Mouse (Mus musculus): ENCODE results near the gene Lmx1b. TPM values are rescaled to one million over a fixed set of nuclear protein-coding genes. Genes with fewer than 3 reads are reported as not detected.

The Lmx1b gene
- 6.7 and 8.7 TPM in 2 replicates for polyA plus RNA-seq (2014; fragmentation: Nextera tagmentation; extraction: Ambion mirVana)

GRCm38 (mm10) chr2:33640171-33640721 is at the start of gene Lmx1b:
Gene Lmx1b, minus strand, starts transcription at chr2:33640511.
- H3K36me3 ChIP-seq (replicated peaks; ENCODE audit: control insufficient read depth, insufficient read depth), result no peaks in the 10 kb centered on the region
- H3K9me3 ChIP-seq (ENCODE audit: control insufficient read depth, low read length), result no peaks in the 10 kb centered on the region
- ATAC-seq (ENCODE audit: low FRiP score) (no peak), DNase-seq (ENCODE audit: low spot score) (no peak)
- 2% methylated on average over 51 of the region's 53 CpGs for WGBS
- H3K27me3 ChIP-seq (ENCODE audit: control insufficient read depth, insufficient read depth, low read length), result peaks cover 79% of the 10 kb centered on the region
- H3K4me1 ChIP-seq (replicated peaks; ENCODE audit: control insufficient read depth, insufficient read depth, low read length), result no peaks in the 10 kb centered on the region
- peak within 1 kb of the TSS; percentile 66 for H3K9ac ChIP-seq
- peak within 1 kb of the TSS; percentile 30 for H3K4me3 ChIP-seq (replicated peaks; ENCODE audit: low read length)
- H3K27ac ChIP-seq, result peak within 1 kb of the TSS; percentile 84
- H3K4me2 ChIP-seq (replicated peaks), result peak within 1 kb of the TSS; percentile 52

DNA sequence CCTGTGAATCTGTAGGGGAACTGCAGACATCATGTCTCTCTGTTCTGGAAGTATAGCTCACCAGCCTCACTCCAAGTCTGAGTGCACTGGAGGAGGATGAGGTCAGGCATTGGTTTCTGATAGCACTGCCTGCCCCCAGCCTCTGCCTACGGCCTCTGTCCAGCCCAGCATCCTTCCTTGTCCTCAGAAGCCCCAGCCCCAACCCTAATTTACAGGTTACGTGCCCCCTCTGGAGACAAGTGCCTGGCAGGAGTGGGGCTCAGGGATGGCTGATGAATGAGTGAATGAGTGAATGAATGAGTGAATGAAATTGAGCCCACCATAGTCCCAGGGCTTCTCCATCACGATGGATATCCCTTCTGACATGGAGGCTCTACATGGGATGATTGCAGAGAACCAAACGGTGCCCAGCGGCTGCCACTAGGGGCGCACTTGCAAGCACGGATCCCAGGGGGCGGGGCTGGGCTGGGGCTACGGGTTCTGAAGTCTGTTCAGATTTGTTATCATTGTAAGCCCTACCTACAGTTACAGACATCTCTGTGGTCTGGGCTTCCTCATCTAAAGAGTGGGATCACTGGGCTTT is 49.7 kb upstream of the Lmx1b start:
- ATAC-seq (ENCODE audit: low FRiP score), result no peak
- no peaks in the 10 kb centered on the region for H3K27me3 ChIP-seq (ENCODE audit: control insufficient read depth, insufficient read depth, low read length)
- H3K36me3 ChIP-seq (replicated peaks; ENCODE audit: control insufficient read depth, insufficient read depth), result no peaks in the 10 kb centered on the region
- DNase-seq (ENCODE audit: low spot score), result peak; percentile 61
- peaks cover 4% of the 10 kb centered on the region; the same call in 1 of the 2 replicates for H3K4me1 ChIP-seq (replicated peaks; ENCODE audit: control insufficient read depth, insufficient read depth, low read length)
- H3K4me2 ChIP-seq (replicated peaks), result no peak overlapping the region
- no peak overlapping the region for H3K9ac ChIP-seq
- 31% methylated on average over 9 of the region's 9 CpGs for WGBS
- no peak overlapping the region for H3K4me3 ChIP-seq (replicated peaks; ENCODE audit: low read length)
- no peaks in the 10 kb centered on the region for H3K9me3 ChIP-seq (ENCODE audit: control insufficient read depth, low read length)
- H3K27ac ChIP-seq, result peak overlapping the region; percentile 39; the same call in 1 of the 2 replicates

GRCm38 (mm10) chr2:33689155-33689879 is 49.0 kb upstream of the Lmx1b start:
- Histone ChIP-seq H3K9me3 (ENCODE audit: control insufficient read depth, low read length) (no peaks in the 10 kb centered on the region), H3K4me1 (replicated peaks; ENCODE audit: control insufficient read depth, insufficient read depth, low read length) (peaks cover 4% of the 10 kb centered on the region; the same call in 1 of the 2 replicates), H3K4me3 (replicated peaks; ENCODE audit: low read length) (no peak overlapping the region), H3K27me3 (ENCODE audit: control insufficient read depth, insufficient read depth, low read length) (no peaks in the 10 kb centered on the region), H3K4me2 (replicated peaks) (no peak overlapping the region), H3K27ac (peak overlapping the region; percentile 39; the same call in 1 of the 2 replicates), H3K36me3 (replicated peaks; ENCODE audit: control insufficient read depth, insufficient read depth) (no peaks in the 10 kb centered on the region), H3K9ac (no peak overlapping the region)
- no peak for DNase-seq (ENCODE audit: low spot score)
- ATAC-seq (ENCODE audit: low FRiP score), result no peak
- 29% methylated on average over 23 of the region's 23 CpGs for WGBS

DNA sequence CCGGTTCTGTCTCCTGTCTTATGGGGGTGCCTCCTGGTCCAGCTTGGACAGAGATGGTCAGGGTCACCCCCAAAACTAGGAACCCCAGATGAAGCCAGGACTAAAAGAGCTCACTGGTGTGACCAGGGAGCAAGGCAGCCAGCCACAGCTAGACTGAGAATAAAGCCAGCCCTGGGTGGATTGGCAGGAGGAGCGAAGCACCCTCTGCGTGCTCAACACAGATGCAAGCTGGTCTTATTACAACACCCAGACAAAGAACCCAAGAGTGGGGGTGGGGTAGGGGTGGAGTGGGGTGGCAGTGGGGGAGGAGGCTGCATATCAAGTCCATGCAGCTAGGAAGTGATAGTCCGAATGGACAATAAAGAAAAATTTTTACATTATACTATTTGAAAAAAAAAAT is 43.3 kb upstream of the Lmx1b start:
- no peak overlapping the region for H3K27ac ChIP-seq
- DNase-seq (ENCODE audit: low spot score) (no peak), ATAC-seq (ENCODE audit: low FRiP score) (no peak)
- no peak overlapping the region for H3K4me3 ChIP-seq (replicated peaks; ENCODE audit: low read length)
- H3K9me3 ChIP-seq (ENCODE audit: control insufficient read depth, low read length), result no peaks in the 10 kb centered on the region
- WGBS, result 56% methylated on average over 4 of the region's 4 CpGs
- H3K4me2 ChIP-seq (replicated peaks), result no peak overlapping the region
- no peak overlapping the region for H3K9ac ChIP-seq
- H3K4me1 ChIP-seq (replicated peaks; ENCODE audit: control insufficient read depth, insufficient read depth, low read length), result no peaks in the 10 kb centered on the region
- H3K36me3 ChIP-seq (replicated peaks; ENCODE audit: control insufficient read depth, insufficient read depth), result no peaks in the 10 kb centered on the region
- H3K27me3 ChIP-seq (ENCODE audit: control insufficient read depth, insufficient read depth, low read length), result no peaks in the 10 kb centered on the region

- ATAC-seq (ENCODE audit: low FRiP score) (no peak), DNase-seq (ENCODE audit: low spot score) (no peak)
- Histone ChIP-seq H3K4me2 (replicated peaks) (no peak overlapping the region), H3K36me3 (replicated peaks; ENCODE audit: control insufficient read depth, insufficient read depth) (no peaks in the 10 kb centered on the region), H3K9ac (no peak overlapping the region), H3K9me3 (ENCODE audit: control insufficient read depth, low read length) (no peaks in the 10 kb centered on the region), H3K4me3 (replicated peaks; ENCODE audit: low read length) (no peak overlapping the region), H3K4me1 (replicated peaks; ENCODE audit: control insufficient read depth, insufficient read depth, low read length) (no peaks in the 10 kb centered on the region), H3K27ac (no peak overlapping the region), H3K27me3 (ENCODE audit: control insufficient read depth, insufficient read depth, low read length) (no peaks in the 10 kb centered on the region)
- 31% methylated on average over 6 of the region's 6 CpGs for WGBS
Observed at GRCm38 (mm10) chr2:33683095-33683494, 42.8 kb upstream of the Lmx1b start.

DNA sequence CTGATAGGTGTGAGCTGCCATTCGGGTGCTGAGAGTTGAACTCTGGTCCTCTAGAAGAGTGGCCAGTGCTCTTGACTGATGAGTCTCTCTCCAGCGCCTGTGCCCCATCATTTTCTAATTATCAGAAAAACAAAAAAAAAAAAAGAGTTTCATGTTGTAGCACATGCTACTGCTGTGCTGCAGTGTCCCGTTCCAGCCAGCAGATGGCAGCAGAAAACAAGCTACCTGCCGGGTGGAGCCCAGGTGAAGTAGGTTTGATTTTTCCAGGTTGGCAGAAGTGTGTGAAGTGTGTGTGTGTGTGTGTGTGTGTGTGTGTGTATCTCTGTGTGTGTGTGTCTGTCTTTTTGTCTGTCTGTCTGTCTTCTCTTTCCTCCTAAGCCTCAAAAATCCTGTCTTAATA is 41.9 kb upstream of the Lmx1b start:
- Histone ChIP-seq H3K4me2 (replicated peaks) (no peak overlapping the region), H3K4me3 (replicated peaks; ENCODE audit: low read length) (no peak overlapping the region), H3K36me3 (replicated peaks; ENCODE audit: control insufficient read depth, insufficient read depth) (no peaks in the 10 kb centered on the region), H3K27me3 (ENCODE audit: control insufficient read depth, insufficient read depth, low read length) (no peaks in the 10 kb centered on the region), H3K27ac (no peak overlapping the region), H3K4me1 (replicated peaks; ENCODE audit: control insufficient read depth, insufficient read depth, low read length) (no peaks in the 10 kb centered on the region), H3K9ac (no peak overlapping the region), H3K9me3 (ENCODE audit: control insufficient read depth, low read length) (no peaks in the 10 kb centered on the region)
- DNase-seq (ENCODE audit: low spot score) (peak; percentile 81), ATAC-seq (ENCODE audit: low FRiP score) (no peak)
- 11% methylated on average over 4 of the region's 4 CpGs for WGBS

DNA sequence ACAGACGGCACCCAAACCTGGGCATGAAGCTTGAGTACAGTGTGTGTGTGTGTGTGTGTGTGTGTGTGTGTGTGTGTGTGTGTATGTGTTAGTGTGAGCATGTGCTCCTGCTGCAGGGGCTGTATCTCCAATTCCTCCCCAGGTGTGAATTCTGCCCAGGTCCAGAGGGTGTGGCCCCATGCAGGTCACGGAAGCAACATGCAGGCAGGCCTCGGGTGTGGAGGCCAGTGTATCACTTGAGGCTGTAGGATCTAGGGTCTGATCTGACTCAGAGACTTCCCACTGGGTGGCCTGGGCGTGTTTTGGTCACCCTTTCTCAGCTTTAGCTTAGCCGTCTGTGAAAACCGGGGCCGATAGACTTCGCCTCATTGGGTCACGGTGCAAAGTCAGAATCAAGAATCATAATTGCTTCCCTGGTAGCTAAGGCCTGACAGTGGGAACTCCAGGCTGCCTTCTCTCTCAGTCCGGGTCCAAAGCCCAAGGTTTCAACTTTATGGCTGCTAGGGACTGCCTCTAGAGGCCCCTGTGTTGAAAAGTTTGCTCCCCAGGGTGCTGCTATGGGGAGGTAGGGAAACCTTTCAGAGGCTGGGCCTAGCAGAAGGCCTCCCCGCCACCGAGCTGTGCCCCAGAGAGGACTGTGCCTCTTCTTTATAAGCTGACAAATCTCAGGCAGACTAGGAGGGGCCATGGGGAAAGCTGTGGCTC is 38.8 kb upstream of the Lmx1b start:
- Histone ChIP-seq H3K4me1 (replicated peaks; ENCODE audit: control insufficient read depth, insufficient read depth, low read length) (no peaks in the 10 kb centered on the region), H3K4me3 (replicated peaks; ENCODE audit: low read length) (no peak overlapping the region), H3K27ac (no peak overlapping the region), H3K27me3 (ENCODE audit: control insufficient read depth, insufficient read depth, low read length) (no peaks in the 10 kb centered on the region), H3K9ac (no peak overlapping the region), H3K9me3 (ENCODE audit: control insufficient read depth, low read length) (no peaks in the 10 kb centered on the region), H3K4me2 (replicated peaks) (no peak overlapping the region), H3K36me3 (replicated peaks; ENCODE audit: control insufficient read depth, insufficient read depth) (no peaks in the 10 kb centered on the region)
- ATAC-seq (ENCODE audit: low FRiP score), result no peak
- no peak for DNase-seq (ENCODE audit: low spot score)
- 71% methylated on average over 12 of the region's 12 CpGs for WGBS

GRCm38 (mm10) chr2:33672701-33673472 is 32.6 kb upstream of the Lmx1b start:
- H3K27ac ChIP-seq, result no peak overlapping the region

More at GRCm38 (mm10) chr2:33672701-33673472, 32.6 kb upstream of the Lmx1b start:
- Histone ChIP-seq H3K36me3 (replicated peaks; ENCODE audit: control insufficient read depth, insufficient read depth) (no peaks in the 10 kb centered on the region), H3K9ac (no peak overlapping the region), H3K4me1 (replicated peaks; ENCODE audit: control insufficient read depth, insufficient read depth, low read length) (no peaks in the 10 kb centered on the region), H3K4me3 (replicated peaks; ENCODE audit: low read length) (no peak overlapping the region), H3K9me3 (ENCODE audit: control insufficient read depth, low read length) (no peaks in the 10 kb centered on the region), H3K4me2 (replicated peaks) (no peak overlapping the region), H3K27me3 (ENCODE audit: control insufficient read depth, insufficient read depth, low read length) (no peaks in the 10 kb centered on the region)
- 73% methylated on average over 10 of the region's 10 CpGs for WGBS
- ATAC-seq (ENCODE audit: low FRiP score) (no peak), DNase-seq (ENCODE audit: low spot score) (no peak)

Data from hindbrain, embryonic 14.5 days (tissue).